Mouse (Mus musculus) hindbrain, embryonic 14.5 days (tissue): ENCODE data around the gene Rtl4. TPM values are rescaled to one million over a fixed set of nuclear protein-coding genes. Genes with fewer than 3 reads are reported as not detected.

Experiments used
- ATAC-seq: fragments of 200-750 bp; cut with Nextera tagmentation; 2 replicates; pipeline ENCODE4 v1.8.0; 2017; ENCODE audit warnings: moderate number of reproducible peaks, mild to moderate bottlenecking, moderate TSS enrichment, moderate library complexity; ENCODE audit not compliant: low FRiP score
- DNase-seq: peaks from one replicate; pipeline ENCODE4 v3.0.0-alpha.2; 2015; ENCODE audit warnings: low spot score
- H3K27ac ChIP-seq: fragments of 300-500 bp; sonication (generic); 2 replicates; pipeline ENCODE4 v1.5.1; 2014; ENCODE audit warnings: mild to moderate bottlenecking, moderate library complexity
- H3K27me3 ChIP-seq: fragments of 300-500 bp; sonication (generic); 2 replicates; pipeline ENCODE4 v1.6.1; 2014; ENCODE audit warnings: mild to moderate bottlenecking, low read length, mixed read lengths; ENCODE audit not compliant: control insufficient read depth, insufficient read depth
- H3K36me3 ChIP-seq: fragments of 300-500 bp; sonication (generic); replicated peaks from 2 replicates; pipeline ENCODE4 v1.6.1; 2014; ENCODE audit not compliant: control insufficient read depth, insufficient read depth
- H3K4me1 ChIP-seq: fragments of 300-500 bp; sonication (generic); replicated peaks from 2 replicates; pipeline ENCODE4 v1.6.1; 2014; ENCODE audit warnings: antibody characterized with exemption, low read length, mixed read lengths; ENCODE audit not compliant: control insufficient read depth, insufficient read depth
- H3K4me2 ChIP-seq: fragments of 300-500 bp; sonication (generic); replicated peaks from 2 replicates; pipeline ENCODE4 v1.6.1; 2014; ENCODE audit warnings: mild to moderate bottlenecking, moderate library complexity
- H3K4me3 ChIP-seq: fragments of 300-500 bp; sonication (generic); replicated peaks from 2 replicates; pipeline ENCODE4 v1.5.1; 2014; ENCODE audit warnings: mild to moderate bottlenecking, low read length
- H3K9ac ChIP-seq: fragments of 300-500 bp; sonication (generic); 2 replicates; pipeline ENCODE4 v1.6.1; 2014
- H3K9me3 ChIP-seq: fragments of 300-500 bp; sonication (generic); 2 replicates; pipeline ENCODE4 v1.6.1; 2016; ENCODE audit warnings: low read length; ENCODE audit not compliant: control insufficient read depth
- WGBS: fragments of 180-500 bp; shearing (Covaris S2); extraction: QIAGEN DNeasy Blood & Tissue Kit; methylation state at CpG from one replicate; pipeline ENCODE4 v1.1.7; 2014; 5-methylcytosine and 5-hydroxymethylcytosine counted together
- microRNA counts: library from miRNA; unstranded; fragments of <30 nt; microRNA quantifications from one replicate; lab custom pipeline; 2016
- microRNA-seq: library from miRNA; unstranded; fragments of <30 nt; microRNA quantifications from one replicate; pipeline ENCODE4, GENCODE M21; 2016
- polyA plus RNA-seq: library from polyadenylated mRNA; unstranded; fragments of >200 nt; fragmentation: Nextera tagmentation; extraction: Ambion mirVana; gene quantifications from 2 replicates; pipeline ENCODE4 v1.2.1, GENCODE M21; 2014

Rtl4 gene
- polyA plus RNA-seq, 1 experiment from 2014 or later, result 1.2 TPM

DNA sequence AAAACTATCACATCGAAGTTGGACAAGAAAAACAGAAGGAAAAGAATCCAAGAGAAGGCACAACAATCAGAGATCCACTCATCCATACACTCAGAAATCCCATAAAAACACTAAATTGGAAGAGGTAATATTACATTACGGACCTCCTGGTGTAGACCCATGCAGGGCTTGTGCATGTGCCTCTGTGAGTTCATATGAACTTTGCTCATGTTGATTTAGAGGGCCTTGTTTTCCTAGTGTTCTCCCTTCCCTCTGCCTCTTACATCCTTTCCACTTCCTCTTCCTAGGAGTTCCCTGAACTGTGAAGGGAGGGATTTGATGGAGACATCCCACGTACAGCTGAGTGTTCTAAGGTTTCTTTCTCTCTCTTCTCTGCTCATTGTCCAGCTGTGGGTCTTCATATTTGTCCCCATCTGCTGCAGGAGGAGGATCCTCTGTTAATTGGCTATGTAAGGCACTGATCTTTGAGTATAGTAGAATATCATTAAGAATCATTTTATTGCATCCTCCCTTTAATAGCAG is 58.9 kb downstream of the Rtl4 start:
- H3K9ac ChIP-seq, result no peak overlapping the region
- H3K4me1 ChIP-seq, result no peaks in the 10 kb centered on the region
- no peak overlapping the region for H3K27ac ChIP-seq
- H3K36me3 ChIP-seq, result no peaks in the 10 kb centered on the region
- H3K4me3 ChIP-seq, result no peak overlapping the region
- WGBS, result 82% methylated on average over 3 of the region's 3 CpGs
- no peaks in the 10 kb centered on the region for H3K9me3 ChIP-seq
- no peaks in the 10 kb centered on the region for H3K27me3 ChIP-seq
- H3K4me2 ChIP-seq, result no peak overlapping the region
- no peak for DNase-seq
- no peak for ATAC-seq

GRCm38 (mm10) chrX:144986980-144987379 is 298.3 kb downstream of the Rtl4 start:
- ATAC-seq, result no peak
- no peaks in the 10 kb centered on the region for H3K9me3 ChIP-seq
- no peak for DNase-seq
- no peak overlapping the region for H3K9ac ChIP-seq
- WGBS, result 63% methylated on average over 2 of the region's 2 CpGs
- no peak overlapping the region for H3K27ac ChIP-seq
- H3K4me2 ChIP-seq, result no peak overlapping the region
- no peaks in the 10 kb centered on the region for H3K27me3 ChIP-seq
- H3K4me1 ChIP-seq, result no peaks in the 10 kb centered on the region
- H3K4me3 ChIP-seq, result no peak overlapping the region
- H3K36me3 ChIP-seq, result no peaks in the 10 kb centered on the region

GRCm38 (mm10) chrX:145065484-145065913 is 376.8 kb downstream of the Rtl4 start:
- ATAC-seq (no peak; the same call in 1 of the 2 replicates), DNase-seq (no peak)
- no peaks in the 10 kb centered on the region for H3K9me3 ChIP-seq
- no peaks in the 10 kb centered on the region for H3K27me3 ChIP-seq
- no peak overlapping the region for H3K4me2 ChIP-seq
- no peaks in the 10 kb centered on the region for H3K4me1 ChIP-seq
- H3K27ac ChIP-seq, result no peak overlapping the region
- no peak overlapping the region for H3K4me3 ChIP-seq
- H3K36me3 ChIP-seq, result no peaks in the 10 kb centered on the region
- 32% methylated on average over 2 of the region's 2 CpGs for WGBS
- H3K9ac ChIP-seq, result no peak overlapping the region

DNA sequence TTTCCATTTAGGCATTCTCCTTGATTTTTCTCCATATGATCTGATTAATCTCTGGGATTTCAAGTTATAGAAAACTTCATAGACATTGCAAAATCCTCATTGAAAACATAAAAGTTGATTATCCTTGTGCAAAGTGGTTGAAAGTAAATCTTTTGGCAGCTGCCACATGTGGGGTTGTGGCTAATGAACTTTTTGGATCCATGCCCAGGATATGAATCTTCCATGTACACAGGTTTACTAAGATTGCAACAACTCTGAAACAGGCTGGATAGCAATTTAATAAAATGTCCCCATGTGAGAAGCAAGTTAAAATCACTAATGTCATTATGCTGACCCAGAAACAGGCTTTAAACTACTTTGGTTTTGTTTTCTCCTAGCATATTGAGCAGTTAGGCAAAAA is 401.1 kb downstream of the Rtl4 start:
- Histone ChIP-seq H3K4me3 (no peak overlapping the region), H3K27me3 (no peaks in the 10 kb centered on the region), H3K36me3 (no peaks in the 10 kb centered on the region), H3K4me2 (no peak overlapping the region), H3K27ac (no peak overlapping the region), H3K4me1 (no peaks in the 10 kb centered on the region), H3K9ac (no peak overlapping the region), H3K9me3 (no peaks in the 10 kb centered on the region)
- ATAC-seq (no peak), DNase-seq (peak; percentile 30)

DNA sequence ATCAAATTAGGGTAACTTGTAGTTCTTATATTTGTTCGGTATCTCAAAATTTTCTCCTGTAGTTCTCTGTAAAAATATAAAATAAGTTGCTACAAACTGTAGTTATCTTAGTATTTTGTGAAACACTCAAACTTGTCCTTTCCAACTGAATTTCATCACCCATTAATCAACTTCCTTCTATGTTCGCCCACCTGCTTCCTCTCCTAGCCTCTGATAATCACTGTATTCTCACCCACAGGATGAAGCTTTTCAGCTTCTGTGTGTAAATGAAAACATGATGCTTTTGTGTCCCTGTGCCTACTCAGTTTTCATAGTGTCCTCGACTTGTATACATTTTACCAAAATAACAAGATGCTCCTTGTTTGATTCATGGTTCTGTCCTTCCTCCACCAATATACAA is 401.7 kb downstream of the Rtl4 start:
- Histone ChIP-seq H3K27ac (no peak overlapping the region), H3K4me2 (no peak overlapping the region), H3K9ac (no peak overlapping the region), H3K27me3 (no peaks in the 10 kb centered on the region), H3K9me3 (no peaks in the 10 kb centered on the region), H3K4me3 (no peak overlapping the region), H3K36me3 (no peaks in the 10 kb centered on the region), H3K4me1 (no peaks in the 10 kb centered on the region)
- WGBS, result 82% methylated on average over 3 of the region's 3 CpGs
- ATAC-seq (no peak), DNase-seq (no peak)

- no peak overlapping the region for H3K9ac ChIP-seq
- H3K4me2 ChIP-seq, result no peak overlapping the region
- no peak overlapping the region for H3K4me3 ChIP-seq
- WGBS, result 94% methylated on average over 2 of the region's 2 CpGs
- ATAC-seq (no peak), DNase-seq (no peak)
- no peak overlapping the region for H3K27ac ChIP-seq
- H3K36me3 ChIP-seq, result no peaks in the 10 kb centered on the region
- H3K9me3 ChIP-seq, result no peaks in the 10 kb centered on the region
- no peaks in the 10 kb centered on the region for H3K27me3 ChIP-seq
- no peaks in the 10 kb centered on the region for H3K4me1 ChIP-seq
These were observed 402.3 kb downstream of the Rtl4 start for GRCm38 (mm10) chrX:145090964-145091363.

MicroRNAs encoded within 50 kb of the gene (microRNA counts, 519-probe panel; counts per million panel counts)
- microRNA mmu-miR-3472 (lab: Ali Mortazavi, UCI), result not detected

Small RNAs within 50 kb of the gene (microRNA-seq; reads per million reads assigned to microRNA genes)
- not detected for gene Mir3472

Other genes starting within 250 kb of the Rtl4 start
- gene Trpc5os, start 232.3 kb upstream of the Rtl4 start, polyA plus RNA-seq, result 0.08 TPM in 1 of 2 replicates, not detected in the other
- 4.8 and 5.1 TPM in 2 replicates for gene Trpc5, start 727 bp upstream of the Rtl4 start, polyA plus RNA-seq